8 mouse cellular contexts compared by ENCODE assay signal in the genomic region with DNA sequence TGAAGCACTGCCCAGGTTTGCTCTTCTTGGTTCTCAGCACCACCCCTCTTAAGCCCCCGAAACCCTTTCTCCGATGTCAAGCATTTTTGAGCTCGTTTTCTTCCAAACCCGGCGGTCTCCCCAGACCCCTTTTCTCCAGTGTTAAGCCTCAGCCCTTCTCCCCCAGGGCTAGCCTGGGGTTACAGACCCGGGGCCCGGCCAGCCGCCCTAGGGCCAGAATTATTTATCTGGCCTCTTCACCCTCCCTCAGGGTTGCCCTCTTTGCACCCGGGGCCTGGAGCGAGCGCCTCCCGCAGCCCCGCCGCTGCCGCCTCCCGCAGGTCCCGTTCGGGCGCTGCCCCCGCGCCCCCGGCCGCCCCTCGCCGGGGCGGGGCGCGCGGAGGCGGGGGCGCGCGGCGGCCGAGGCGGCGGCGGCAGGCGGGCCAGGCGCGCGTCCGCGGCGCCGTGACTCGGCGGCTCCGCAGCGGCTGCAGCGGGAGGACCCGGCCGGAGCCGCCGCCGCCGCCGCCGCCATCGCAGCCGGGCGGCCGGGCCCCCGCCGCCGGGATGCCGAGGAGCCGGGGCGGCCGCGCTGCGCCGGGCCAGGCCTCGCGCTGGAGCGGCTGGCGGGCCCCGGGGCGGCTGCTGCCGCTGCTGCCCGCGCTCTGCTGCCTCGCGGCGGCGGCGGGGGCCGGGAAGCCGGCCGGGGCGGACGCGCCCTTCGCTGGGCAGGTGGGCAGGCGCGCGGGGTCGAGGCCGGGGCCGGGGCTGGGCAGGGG. TPM values are rescaled to one million over a fixed set of nuclear protein-coding genes. Genes with fewer than 3 reads are reported as not detected.
DNase-seq lines count a peak whose midpoint lies in the region; ATAC-seq and TF ChIP-seq lines count a peak whose summit lies in the region.

TSS of gene Mmp24 (plus strand) at position 416 of the 758 bp plus-strand sequence.

- H3K27ac ChIP-seq in kidney, embryonic 14.5 days (ENCODE audit: low read depth, low read length) = no peak within 1 kb of the TSS; the same call in 1 of the 2 replicates
- H3K27ac ChIP-seq in hindbrain, embryonic 13.5 days = peak within 1 kb of the TSS; percentile 93
- no peak within 1 kb of the TSS for H3K27ac ChIP-seq in liver, embryonic 15.5 days (replicated peaks)
- H3K27ac ChIP-seq in thymus, adult 2 months (ENCODE audit: control insufficient read depth, insufficient read depth, low read length) = no peak within 1 kb of the TSS

- 3% methylated on average over 44 of the region's 100 CpGs for WGBS in kidney, embryonic 14.5 days
- WGBS in hindbrain, embryonic 13.5 days = 2% methylated on average over 33 of the region's 100 CpGs
- WGBS in liver, embryonic 15.5 days (ENCODE audit: insufficient replicate concordance) = 2% methylated on average over 81 of the region's 100 CpGs
- 28% methylated on average over 99 of the region's 100 CpGs for WGBS in thymus, adult 2 months

- H3K27me3 ChIP-seq in kidney, embryonic 14.5 days (ENCODE audit: control insufficient read depth, insufficient read depth, low read length) = peaks cover 40% of the 10 kb centered on the region
- peaks cover 28% of the 10 kb centered on the region for H3K27me3 ChIP-seq in hindbrain, embryonic 13.5 days
- H3K27me3 ChIP-seq in liver, embryonic 15.5 days = peaks cover 87% of the 10 kb centered on the region
- peaks cover 21% of the 10 kb centered on the region for H3K27me3 ChIP-seq in thymus, adult 2 months (ENCODE audit: control insufficient read depth, insufficient read depth, low read length)

- ATAC-seq in kidney, embryonic 14.5 days (ENCODE audit: low FRiP score, low TSS enrichment) = no peak
- no peak for ATAC-seq in hindbrain, embryonic 13.5 days (ENCODE audit: low FRiP score)
- no peak for ATAC-seq in liver, embryonic 15.5 days (ENCODE audit: insufficient read depth)

- no peaks in the 10 kb centered on the region for H3K36me3 ChIP-seq in kidney, embryonic 14.5 days (ENCODE audit: control insufficient read depth, insufficient read depth, low read length)
- H3K36me3 ChIP-seq in hindbrain, embryonic 13.5 days = no peaks in the 10 kb centered on the region
- H3K36me3 ChIP-seq in liver, embryonic 15.5 days (replicated peaks) = no peaks in the 10 kb centered on the region
- H3K36me3 ChIP-seq in thymus, adult 2 months (ENCODE audit: control insufficient read depth, insufficient read depth, low read length) = no peaks in the 10 kb centered on the region

- TF ChIP-seq POLR2A in brain, embryonic 14.5 days (IDR thresholded peaks at IDR 0.05; ENCODE audit: borderline replicate concordance, extremely low read depth, insufficient read depth, insufficient read length, poor library complexity, severe bottlenecking) = no peak
- TF ChIP-seq POLR2A in thymus, adult 2 months (IDR thresholded peaks at IDR 0.05; ENCODE audit: control insufficient read depth, extremely low read depth, insufficient read depth, low read length, poor library complexity) = no peak

- H3K4me3 ChIP-seq in kidney, embryonic 14.5 days (ENCODE audit: low read length) = peak within 1 kb of the TSS; percentile 41
- peak within 1 kb of the TSS; percentile 83 for H3K4me3 ChIP-seq in hindbrain, embryonic 13.5 days
- H3K4me3 ChIP-seq in liver, embryonic 15.5 days (replicated peaks) = peak within 1 kb of the TSS; percentile 51
- no peak within 1 kb of the TSS for H3K4me3 ChIP-seq in thymus, adult 2 months (ENCODE audit: control insufficient read depth, insufficient read depth, low read length)

- H3K4me1 ChIP-seq in kidney, embryonic 14.5 days (ENCODE audit: control insufficient read depth, insufficient read depth, low read length) = peaks cover 3% of the 10 kb centered on the region; the same call in 1 of the 2 replicates
- peaks cover 48% of the 10 kb centered on the region for H3K4me1 ChIP-seq in hindbrain, embryonic 13.5 days (replicated peaks)
- no peaks in the 10 kb centered on the region for H3K4me1 ChIP-seq in liver, embryonic 15.5 days (replicated peaks)
- H3K4me1 ChIP-seq in thymus, adult 2 months (replicated peaks; ENCODE audit: control insufficient read depth, insufficient read depth, low read length) = peaks cover 5% of the 10 kb centered on the region; the same call in 1 of the 2 replicates

- H3K4me2 ChIP-seq in kidney, embryonic 14.5 days (replicated peaks; ENCODE audit: low read depth, low read length) = peak within 1 kb of the TSS; percentile 99
- peak within 1 kb of the TSS; percentile 72 for H3K4me2 ChIP-seq in hindbrain, embryonic 13.5 days
- H3K4me2 ChIP-seq in liver, embryonic 15.5 days = peak within 1 kb of the TSS; percentile 69

- H3K9me3 ChIP-seq in kidney, embryonic 14.5 days (ENCODE audit: control insufficient read depth, low read length) = no peaks in the 10 kb centered on the region
- H3K9me3 ChIP-seq in hindbrain, embryonic 13.5 days = no peaks in the 10 kb centered on the region
- H3K9me3 ChIP-seq in liver, embryonic 15.5 days (replicated peaks) = no peaks in the 10 kb centered on the region

- H3K9ac ChIP-seq in kidney, embryonic 14.5 days (ENCODE audit: low read depth, low read length) = no peak within 1 kb of the TSS
- peak within 1 kb of the TSS; percentile 95 for H3K9ac ChIP-seq in hindbrain, embryonic 13.5 days
- H3K9ac ChIP-seq in liver, embryonic 15.5 days = no peak within 1 kb of the TSS

- no peak for TF ChIP-seq CTCF in brain, embryonic 14.5 days (IDR thresholded peaks at IDR 0.05; ENCODE audit: borderline replicate concordance, extremely low read depth, insufficient read depth, insufficient read length)
- no peak for TF ChIP-seq CTCF in thymus, adult 2 months (IDR thresholded peaks at IDR 0.05; ENCODE audit: borderline replicate concordance, control insufficient read depth, extremely low read depth, insufficient read depth, low read length, poor library complexity)

- DNase-seq in kidney, postnatal 25 days = no peak
- DNase-seq in brain, embryonic 14.5 days (ENCODE audit: low read depth) = no peak
- DNase-seq in right cerebral cortex, postnatal 10 days (ENCODE audit: low spot score in 2 of 2) = no peak
- DNase-seq in ovary, adult 18-20 months (ENCODE audit: low spot score) = no peak
- no peak for DNase-seq in thymus, adult 2 months

RNA-seq across cellular contexts. Expression of gene Mmp24, which starts in this region (rescaled TPM):
- not detected in 2 replicates for polyA plus RNA-seq in kidney, embryonic 14.5 days (2014; fragmentation: Nextera tagmentation; extraction: Ambion mirVana)
- 65.2 and 81.3 TPM in 2 replicates for polyA plus RNA-seq in brain, embryonic 14.5 days (2012; rRNA removed)
- 11.3 and 11.9 TPM in 2 replicates for polyA plus RNA-seq in hindbrain, embryonic 13.5 days (2015; fragmentation: Nextera tagmentation; extraction: Ambion mirVana)
- polyA plus RNA-seq in liver, embryonic 15.5 days (2015; fragmentation: Nextera tagmentation; extraction: Ambion mirVana) = 0.03 TPM in 1 of 2 replicates, not detected in the other
- 0.08 and 0.09 TPM in 2 replicates for polyA plus RNA-seq in thymus, adult 2 months (2012; rRNA removed)

Comparison
In these comparisons a context has a peak if more than half of its experiments do, and no peak if none do; other contexts are left out.
1. RNA of gene Mmp24 (polyA plus RNA-seq): 65.2 to 81.3 TPM in brain, embryonic 14.5 days and 11.3 to 11.9 TPM in hindbrain, embryonic 13.5 days; 0.08 to 0.09 TPM in thymus, adult 2 months, not detected in kidney, embryonic 14.5 days and 0.03 TPM in liver, embryonic 15.5 days; every median in the first group is over 10 times any median in the second.
2. Peak in every context shown above with its lines, with median percentiles within 50 percentile points of each other: H3K4me2 ChIP-seq.